Mouse (Mus musculus): ENCODE measurements around the gene Krt8.
"Not testable (repeated sequence)": the region's sequence is repeated elsewhere in the genome, so short reads cannot be mapped to it uniquely, and the experiment has no call there.

Gene Krt8

DNA sequence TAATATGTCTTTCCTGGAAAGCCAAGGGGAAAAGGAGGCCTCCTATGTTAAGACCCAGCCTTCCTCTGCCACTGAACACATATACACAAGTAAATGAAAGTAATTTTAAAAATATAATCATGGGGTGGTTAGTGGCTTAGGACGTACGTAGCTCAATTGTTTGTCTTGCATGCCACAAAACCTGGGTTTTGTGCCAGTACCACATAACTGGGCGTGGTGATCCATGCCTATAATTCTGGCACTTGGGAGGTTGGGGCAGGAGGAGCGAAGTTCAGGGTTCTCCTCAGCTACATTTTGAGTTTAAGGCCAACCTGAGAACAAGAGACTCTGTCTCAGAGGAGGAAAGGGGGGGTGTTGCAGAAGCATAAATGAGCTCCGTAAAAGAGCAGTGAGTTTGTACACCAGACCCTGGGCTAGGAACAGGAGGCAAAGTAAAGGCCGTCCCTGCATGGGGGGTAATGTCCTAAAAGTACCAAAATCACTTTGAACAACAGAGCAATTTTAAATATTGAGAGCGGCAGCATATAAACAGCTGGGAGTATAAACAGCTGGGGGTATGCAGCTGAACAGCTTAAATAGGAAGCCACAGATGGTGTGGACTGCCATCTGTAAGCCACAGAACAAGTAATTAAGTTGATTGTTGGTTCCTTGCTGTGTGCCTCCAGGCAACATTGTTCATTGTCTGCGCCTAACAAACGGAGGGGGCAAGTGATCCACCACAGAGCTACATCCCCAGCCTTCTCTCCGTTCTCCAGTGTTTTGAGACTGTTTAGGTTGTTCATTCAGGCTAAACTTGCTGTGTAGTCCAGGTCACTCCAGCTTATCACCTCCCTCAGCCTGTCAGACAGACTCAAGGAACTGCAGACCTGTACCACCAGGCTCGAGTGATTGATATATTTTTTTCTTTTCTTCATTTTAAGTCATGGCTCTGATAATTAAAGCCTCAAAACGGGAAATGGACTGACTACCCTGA lies 3.1 kb upstream of the Krt8 start:
- no peak for DNase-seq (ENCODE audit: low spot score)

DNA sequence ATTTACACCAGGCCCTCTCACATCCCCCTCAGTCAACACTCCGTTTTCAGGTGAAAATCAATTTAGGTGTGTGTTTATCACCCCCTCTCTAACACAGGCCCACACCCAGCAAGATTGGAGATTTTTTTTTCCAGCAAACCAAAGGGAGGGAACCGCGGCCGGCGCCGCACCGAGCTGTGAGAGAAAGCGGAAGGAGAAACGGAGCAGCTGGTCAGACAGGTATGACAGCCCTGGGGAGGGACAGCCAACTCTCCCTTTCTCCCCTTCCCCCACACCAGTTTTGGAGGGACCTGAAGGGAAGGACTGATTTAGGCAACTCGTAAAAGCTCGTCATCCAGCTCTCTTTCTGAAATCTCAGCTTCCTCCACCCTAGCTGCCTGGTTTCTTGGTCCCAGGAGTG lies 2.0 kb upstream of the Krt8 start:
- no peak for DNase-seq (ENCODE audit: low spot score)

DNA sequence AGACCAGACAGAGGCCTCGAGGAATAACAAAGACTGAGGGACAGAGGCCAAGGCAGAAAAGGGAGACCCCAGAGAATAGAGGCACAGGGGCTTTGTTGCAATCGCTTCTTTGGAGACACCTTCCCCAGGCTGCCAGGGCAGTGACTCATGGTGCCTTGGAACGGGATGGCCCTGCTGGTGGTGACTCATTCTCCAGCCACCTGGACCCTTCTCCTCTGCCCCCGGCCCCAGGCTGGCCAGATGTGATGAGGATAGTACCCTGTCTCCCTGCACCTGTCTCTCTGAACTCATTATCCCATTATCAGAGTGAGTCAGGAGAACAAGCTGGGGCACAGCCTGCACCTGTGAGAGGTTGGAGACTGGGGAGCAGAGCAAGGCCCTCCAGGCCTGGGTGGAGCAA lies 1.0 kb upstream of the Krt8 start:
- DNase-seq (ENCODE audit: low spot score), result no peak

DNA sequence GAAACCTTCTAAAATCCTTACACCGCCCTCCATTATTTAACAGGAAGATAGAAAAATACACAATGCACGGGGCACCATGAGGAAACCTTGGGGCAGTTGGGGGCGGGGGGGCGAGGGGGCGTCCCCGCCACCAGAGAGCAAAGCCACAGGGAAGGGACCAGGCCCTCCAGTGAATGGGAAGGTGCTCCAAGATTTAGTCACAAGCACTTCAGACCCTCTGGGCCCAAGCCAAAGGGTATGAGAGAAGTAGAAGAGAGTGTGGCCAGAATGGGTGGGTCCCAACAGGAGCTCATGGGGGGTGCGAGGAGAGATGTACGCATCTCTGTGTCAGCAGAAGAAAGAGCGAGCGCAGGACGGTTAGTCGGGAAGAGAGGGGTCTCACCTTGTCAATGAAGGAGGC lies 766 bp downstream of the Krt8 start:
- DNase-seq (ENCODE audit: low spot score), result no peak

DNA sequence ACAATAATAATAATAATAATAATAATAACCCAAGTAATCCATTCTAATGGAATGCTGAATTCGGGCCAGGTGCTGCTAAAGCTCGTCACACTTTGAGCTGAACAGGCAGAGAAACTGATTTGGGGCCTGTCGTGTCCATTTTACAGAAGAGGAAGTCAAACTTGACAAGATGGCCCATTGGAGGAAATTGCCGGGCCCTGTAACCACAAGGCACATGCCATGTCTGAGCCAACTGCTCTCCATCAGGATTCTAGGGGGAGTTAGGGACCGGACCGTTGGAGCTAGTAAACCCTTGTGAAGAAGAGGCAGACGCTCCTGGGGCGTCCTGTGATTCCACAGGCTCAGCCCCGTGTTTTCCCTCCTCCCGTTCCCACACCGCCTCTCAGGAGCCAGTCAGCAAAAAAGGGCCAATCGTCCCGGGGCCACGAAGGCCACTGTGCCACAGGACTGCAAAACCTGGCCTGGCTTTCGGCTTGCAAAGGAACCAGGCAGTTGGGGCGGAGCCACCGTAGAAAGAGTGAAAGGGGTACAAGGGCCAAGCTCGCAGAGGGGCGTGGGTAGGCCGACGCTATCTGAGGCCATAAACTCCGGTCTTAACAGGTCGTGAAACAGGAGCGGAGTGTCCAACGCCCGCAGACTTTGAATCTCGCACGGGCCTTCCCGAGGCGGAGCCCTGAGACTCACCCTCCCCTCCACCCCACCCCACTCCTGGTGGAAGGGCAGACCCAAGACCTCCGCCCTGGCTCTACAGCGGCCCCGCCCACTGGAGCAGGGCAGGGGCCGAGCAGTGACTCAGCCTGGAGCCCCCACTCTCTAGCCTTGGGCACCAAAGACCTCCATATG lies 1.4 kb downstream of the Krt8 start:
- no peak for DNase-seq (ENCODE audit: low spot score)

DNA sequence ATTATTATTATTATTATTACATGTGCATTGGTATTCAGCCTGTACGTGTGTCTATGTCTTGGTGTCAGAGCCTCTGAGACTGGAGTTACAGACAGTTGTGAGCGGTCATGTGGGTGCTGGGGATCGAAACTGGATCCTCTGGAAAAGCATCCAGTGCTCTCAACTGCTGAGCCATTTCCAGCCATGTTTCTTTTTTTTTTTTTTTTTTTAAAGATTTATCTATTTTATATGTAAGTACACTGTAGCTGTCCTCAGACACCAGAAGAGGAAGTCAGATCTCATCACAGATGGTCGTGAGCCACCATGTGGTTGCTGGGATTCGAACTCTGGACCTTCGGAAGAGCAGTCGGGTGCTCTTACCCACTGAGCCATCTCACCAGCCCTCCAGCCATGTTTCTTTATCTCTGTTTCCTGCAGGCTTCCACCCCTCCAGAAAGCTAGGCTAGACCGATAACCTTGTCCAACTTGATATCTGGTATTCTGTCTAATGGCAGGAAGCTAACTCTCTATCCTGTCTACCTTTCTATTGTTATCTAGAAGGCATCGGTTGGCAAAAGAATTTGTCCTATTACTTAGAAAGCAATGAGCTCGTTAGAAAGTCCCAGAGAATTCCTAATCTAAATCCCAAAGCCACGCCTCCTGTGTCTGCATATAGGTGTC lies 4.5 kb downstream of the Krt8 start:
- DNase-seq (ENCODE audit: low spot score), result no peak

DNA sequence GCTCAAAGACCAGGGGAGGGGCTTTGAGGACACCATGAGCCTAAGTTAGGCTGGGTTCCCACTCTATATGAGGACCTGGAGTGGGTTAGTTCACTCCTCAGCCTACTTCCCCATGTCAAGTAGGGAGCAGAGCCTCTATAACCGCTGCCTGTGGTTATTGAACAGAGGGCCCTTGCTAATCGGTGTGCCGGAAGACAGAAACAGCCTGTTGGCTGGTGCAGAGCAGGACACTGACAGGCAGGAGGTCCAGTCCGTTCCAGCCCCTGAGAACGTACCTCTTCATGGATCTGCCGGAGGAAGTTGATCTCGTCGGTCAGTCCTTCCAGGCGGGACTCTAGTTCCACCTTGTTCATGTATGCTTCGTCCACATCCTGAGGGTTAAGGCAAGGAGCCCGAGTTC lies 5.1 kb downstream of the Krt8 start:
- DNase-seq (ENCODE audit: low spot score), result no peak

DNA sequence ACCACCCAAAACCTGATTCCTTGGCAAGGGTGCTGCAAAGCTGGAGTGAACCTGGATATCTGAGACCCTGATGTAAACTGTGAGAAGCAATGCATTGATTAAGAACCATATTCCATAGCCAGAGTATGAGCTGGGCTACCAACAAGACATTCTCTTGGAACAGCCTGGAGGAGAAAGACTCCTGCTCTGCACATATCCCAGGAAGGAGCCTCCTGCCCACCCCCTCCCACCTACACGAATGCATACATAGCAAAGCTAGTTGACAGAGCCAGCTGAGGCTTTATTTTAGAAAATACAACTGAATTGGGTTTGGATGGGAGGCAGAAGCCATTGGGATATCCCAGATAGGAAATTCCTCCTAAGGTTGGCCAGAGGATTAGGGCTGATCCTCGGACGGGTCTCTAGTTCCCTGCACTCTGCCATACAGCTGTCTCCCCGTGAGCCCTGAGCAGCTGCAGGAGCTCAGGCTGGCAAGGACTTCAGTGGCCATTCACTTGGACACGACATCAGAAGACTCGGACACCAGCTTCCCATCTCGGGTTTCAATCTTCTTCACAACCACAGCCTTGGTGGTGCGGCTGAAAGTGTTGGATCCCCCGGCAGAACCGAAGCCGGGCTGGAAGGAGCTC lies 7.7 kb downstream of the Krt8 start:
- DNase-seq (ENCODE audit: low spot score), result not testable (repeated sequence)

DNA sequence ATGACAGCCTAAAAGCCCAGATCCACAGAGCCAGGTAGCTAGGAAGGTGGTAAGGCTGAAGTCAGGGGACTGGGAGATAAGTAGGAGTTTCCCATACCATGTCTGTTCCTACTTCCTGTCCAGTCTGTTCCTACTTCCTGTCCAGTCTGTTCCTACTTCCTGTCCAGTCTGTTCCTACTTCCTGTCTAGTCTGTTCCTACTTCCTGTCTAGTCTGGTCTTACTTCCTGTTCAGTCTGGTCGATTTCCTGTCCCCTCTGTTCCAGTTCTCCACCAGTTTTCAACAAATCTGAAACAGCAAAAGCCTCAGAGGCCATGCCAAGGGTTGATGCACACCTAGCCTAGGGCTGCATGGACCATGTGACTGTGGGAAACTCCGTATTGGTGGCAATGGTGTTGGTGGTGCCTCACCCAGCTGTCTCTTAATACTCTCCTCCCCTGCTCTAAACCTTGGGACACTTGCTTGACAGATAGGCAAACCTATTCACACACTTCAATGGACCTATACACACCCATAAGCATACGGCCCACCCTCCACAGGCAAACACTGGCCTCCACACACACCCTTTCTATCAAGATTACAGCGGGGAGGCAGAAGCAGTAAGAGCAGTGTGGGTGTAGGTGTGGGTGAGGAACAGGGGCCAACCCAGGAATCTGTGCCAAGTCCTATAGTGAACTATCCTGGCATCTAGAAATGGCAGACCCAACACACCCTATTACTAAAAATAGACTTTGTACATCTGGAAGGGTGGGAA lies 8.6 kb downstream of the Krt8 start:
- DNase-seq (ENCODE audit: low spot score), result no peak

DNA sequence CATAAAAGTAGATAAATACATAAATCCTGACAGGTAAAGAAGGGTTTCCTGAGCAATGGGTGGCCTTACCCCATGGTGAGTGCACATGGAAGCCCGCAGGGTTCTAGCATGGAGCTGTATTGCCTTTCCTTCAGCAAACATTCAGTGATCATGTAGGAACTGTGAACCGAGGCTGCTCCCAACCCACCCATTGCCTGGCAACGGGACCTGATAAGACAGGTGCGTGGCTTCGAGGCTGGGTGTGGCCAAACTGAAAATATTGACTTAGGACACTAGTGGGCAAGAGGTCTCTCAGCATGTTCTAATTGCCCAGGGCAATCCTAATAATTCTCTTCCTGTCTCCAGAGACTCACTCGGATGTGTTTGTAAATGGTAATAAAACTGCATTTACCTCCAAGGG lies 9.9 kb downstream of the Krt8 start:
- DNase-seq (ENCODE audit: low spot score), result no peak

DNA sequence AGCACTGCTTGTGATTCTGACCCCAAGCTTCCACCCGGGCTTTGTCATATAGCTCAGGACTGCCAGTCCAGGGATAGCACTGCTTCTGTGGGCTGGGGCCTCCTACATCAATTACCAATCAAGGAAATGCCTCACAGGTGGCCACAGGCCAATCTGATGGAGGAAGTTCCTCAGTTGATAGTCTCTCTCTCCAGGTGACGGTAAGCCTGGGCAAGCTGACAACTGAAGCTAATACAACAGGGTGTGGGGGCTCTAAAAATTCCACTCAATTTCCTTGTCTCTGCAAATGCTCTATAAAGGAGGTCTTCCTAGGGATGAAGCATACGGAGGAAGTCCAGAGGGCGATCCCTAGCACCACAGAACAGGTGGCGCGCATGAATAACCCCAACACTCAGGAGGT lies 13.3 kb downstream of the Krt8 start:
- no peak for DNase-seq (ENCODE audit: low spot score)

DNA sequence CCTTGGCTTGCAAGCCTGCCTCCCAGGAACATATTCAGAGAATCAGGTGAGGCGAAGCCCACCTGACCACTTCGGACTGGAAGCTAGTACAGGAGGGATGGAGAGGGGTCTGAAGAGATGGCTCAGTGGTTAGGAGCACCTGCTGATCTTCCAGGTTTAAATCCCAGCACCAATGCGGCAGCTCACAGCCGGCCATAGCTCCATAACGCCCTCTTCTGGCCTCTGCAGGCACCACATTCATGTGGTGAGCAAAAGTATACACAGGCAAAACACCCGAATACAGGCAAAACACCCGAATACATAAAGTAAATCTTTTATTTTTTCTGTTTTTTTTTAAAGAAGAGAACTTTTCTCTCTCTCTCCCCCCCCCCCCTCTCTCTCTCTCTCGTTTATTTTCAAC lies 15.6 kb downstream of the Krt8 start:
- DNase-seq (ENCODE audit: low spot score), result no peak

DNA sequence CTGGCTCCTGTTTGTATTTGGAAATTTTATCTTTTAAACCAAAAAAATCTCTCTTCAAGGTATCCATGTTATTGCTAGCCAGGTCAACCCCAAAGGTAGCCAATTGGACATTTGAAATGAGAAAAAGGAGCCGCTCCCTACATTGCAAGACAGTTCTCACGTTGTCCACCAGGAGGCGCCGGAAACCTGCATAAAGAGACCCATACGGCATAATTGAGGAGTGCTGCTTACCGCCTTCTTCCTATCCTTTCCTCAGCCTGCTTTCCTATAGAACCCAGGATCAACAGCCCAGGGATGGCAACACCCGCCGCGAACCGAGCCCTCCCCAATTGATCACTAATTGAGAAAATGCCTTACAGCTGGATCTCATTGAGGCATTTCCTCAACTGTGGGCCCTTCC lies 16.2 kb downstream of the Krt8 start:
- DNase-seq (ENCODE audit: low spot score), result no peak

DNA sequence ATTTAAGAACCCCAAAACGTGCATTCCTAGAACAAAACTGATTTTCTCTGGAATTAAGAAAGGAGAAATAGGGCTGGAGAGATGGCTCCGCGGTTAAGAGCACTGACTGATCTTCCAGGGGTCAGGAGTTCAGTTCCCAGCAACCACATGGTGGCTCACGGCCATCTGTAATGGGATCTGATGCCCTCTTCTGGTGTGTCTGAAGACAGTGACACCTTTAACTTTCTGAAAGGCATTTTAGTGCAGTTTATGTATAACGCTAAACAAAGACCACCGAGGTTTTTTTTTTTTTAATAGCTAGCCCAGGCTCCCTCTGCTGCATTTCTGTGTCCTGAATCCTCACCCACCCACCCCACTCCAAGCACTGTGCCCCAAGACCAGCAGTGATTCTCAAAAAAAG lies 19.5 kb downstream of the Krt8 start:
- no peak for DNase-seq (ENCODE audit: low spot score)

DNA sequence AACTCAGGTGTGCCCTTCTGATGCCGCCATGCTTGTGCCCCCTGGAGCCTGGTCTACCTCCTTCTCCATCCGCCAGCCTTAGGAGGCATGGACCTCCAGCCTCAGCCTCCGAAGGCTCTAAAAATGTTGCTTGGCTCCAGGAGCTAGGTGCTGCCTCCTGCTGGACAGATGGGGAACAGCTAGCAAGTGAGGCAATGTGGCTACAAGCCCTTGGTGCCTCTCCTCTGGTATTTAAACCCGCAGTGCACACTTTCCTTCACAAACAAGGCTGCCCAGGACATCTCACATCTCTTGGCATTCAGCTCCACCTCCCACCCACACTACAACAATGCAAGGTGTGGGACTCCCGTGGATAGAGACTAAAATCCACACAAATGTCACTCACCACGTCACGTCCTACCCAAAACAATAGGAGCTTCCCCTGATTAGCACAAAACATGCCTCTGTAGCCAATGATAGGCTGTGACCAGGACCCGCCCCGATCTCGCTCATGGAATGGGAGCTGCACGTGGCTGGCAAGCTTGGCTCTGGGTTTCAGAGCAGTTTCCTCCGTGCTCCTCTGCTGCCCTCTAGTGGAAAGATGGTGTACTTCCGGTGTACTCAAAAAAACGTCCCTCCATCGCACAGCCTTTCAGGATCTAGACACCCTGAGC lies 20.2 kb downstream of the Krt8 start:
- peak; percentile 86 for DNase-seq (ENCODE audit: low spot score)

DNA sequence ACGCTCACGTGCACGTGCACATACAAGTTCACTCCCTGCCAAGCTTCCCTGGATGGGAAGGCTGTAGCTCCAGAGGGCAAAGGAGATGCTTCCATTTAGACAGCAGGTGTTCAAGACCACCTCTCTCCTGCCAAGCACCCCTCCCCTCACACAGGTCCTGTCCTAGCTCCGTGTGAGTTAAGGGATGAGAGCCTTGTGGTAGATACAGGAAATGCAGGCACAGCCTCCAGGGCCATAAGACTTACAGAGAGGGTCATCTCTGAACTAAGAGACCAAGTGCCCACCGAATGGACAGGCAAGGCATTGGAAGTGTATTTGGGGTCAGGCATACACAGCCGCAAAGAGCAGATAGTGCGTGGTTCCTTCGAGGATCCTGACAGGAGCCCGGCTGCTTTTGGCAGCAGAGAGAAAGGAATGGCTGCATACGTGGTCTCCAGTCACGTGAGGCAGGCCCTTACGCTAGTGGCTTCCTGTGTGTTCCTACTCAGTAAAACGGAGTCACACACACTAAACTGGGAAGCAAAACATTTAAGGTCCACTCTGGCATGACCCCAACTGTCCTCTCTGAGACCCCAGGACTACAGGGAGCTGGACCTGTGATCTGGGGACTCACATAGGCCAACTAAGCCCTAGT lies 20.9 kb downstream of the Krt8 start:
- DNase-seq (ENCODE audit: low spot score), result no peak

DNA sequence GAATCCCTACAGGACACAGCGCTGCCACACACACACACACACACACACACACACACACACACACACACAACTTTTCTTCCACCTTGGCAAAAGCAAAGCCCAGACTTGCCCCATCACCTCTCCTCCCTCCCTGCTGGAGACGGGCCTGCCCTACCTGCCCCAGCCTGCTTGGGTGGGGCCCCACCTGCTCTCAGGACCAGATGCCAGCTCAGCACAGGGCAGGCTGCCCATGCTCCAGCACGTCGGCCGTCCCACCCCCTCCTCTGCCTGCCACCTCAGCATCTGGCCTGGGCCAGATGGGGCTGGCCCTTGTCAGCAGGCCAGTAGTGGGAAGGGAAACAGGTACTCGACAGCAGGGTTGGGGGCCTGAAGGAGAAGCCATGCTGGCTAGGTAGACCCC lies 23.4 kb downstream of the Krt8 start:
- DNase-seq (ENCODE audit: low spot score), result no peak

DNA sequence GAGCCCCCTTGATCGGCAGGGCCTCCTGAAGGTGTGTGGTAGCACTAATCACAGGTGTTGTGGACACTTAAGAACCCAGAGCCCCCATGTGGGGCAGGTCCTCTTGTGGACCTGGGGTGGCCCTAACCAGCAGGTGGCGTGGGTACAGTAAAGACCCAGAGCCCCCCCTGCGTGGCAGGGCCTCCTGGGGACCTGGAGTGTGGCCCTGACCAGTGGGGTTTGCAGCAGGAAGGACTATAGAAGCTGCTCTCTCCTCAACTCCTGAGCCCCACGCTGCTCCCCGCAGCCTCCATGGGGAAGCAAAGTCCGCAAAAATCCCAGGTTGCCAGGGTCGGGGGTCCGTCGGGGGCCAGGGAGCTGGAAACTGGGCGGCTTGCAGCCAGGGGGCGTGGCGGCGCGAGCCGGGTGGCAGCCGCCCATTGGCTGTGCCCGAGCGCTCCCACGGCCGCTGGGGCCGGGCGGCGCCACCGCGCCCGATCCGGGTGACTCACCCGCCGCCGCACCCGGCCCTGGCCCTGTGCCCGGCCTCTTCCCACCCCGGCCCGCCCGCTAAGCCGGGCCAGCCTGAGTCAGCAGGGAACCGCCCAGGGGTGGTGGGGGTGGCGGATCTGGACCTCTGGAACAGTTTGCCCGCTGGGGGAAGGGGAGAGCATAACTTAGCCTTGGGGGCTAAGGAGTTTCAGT lies 27.1 kb downstream of the Krt8 start:
- peak; percentile 78 for DNase-seq (ENCODE audit: low spot score)

DNA sequence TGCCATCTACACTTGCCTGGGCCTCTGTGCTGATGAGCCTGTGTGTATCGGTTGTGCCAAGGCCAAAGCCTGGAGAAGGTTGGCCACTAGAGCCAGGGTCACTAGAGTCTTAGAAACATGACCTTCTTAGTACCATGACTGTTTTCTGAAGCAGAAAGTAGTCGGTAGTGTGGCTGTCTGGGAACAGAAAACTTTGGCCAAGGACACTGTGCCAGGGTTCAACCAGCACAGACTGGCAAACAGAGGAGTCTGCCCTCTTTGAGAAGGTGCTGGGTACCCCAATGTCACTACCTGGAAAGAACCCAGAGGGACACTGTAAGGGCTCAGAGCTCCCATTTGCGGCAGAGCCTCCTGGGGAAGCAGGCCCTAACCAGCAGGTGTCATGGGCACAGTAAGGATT lies 27.6 kb downstream of the Krt8 start:
- no peak for DNase-seq (ENCODE audit: low spot score)

DNA sequence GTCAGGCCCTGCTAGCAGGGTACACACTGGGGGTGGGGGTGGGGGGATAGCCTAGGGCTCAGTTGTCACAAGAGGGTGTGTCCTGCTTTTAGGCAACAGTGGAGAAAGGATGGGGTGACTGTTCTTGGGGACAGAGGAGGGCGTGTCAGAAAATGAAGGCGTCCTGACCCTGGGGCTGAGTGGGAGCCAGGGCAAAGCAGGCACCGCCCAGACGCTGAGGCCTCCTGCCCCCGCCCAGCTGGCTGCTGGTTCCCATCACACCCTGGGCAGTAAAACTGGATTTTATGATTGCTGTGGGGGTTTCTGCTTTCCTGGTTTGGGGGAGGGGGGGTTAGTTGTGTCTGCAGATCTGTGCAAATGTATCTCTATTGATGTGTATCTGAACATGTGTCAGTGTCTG lies 28.3 kb downstream of the Krt8 start:
- no peak for DNase-seq (ENCODE audit: low spot score)

Data from ovary, postnatal 10 days (tissue).